Mouse (Mus musculus) cerebellum, adult 2 months (tissue): ENCODE measurements around the gene Mtfr1l. TPM values are rescaled to one million over a fixed set of nuclear protein-coding genes. Genes with fewer than 3 reads are reported as not detected.
"Not testable (repeated sequence)": the region's sequence is repeated elsewhere in the genome, so short reads cannot be mapped to it uniquely, and the experiment has no call there.

Experiments used
- DNase-seq, 2 experiments: peaks; one replicate each; pipeline ENCODE4 v3.0.0; 2021
- H3K27ac ChIP-seq: fragments of 200-500 bp; 2 replicates; pipeline ENCODE4 v1.5.1; 2012; ENCODE audit warnings: low read length, control low read depth, inconsistent platforms; ENCODE audit not compliant: insufficient read depth
- H3K27me3 ChIP-seq: fragments of 200-500 bp; 2 replicates; pipeline ENCODE4 v1.6.1; 2012; ENCODE audit warnings: inconsistent platforms, mild to moderate bottlenecking, low read length, moderate library complexity; ENCODE audit not compliant: control insufficient read depth, insufficient read depth
- H3K4me1 ChIP-seq: fragments of 200-500 bp; 2 replicates; pipeline ENCODE4 v1.6.1; 2011; ENCODE audit warnings: low read length; ENCODE audit not compliant: control insufficient read depth, insufficient read depth
- H3K4me3 ChIP-seq: fragments of 200-500 bp; replicated peaks from 2 replicates; pipeline ENCODE3; 2011; ENCODE audit warnings: mild to moderate bottlenecking, low read depth, low read length, control low read depth; ENCODE audit not compliant: insufficient read depth
- CTCF ChIP-seq: fragments of 200-500 bp; IDR thresholded peaks from 2 replicates; pipeline ENCODE4 v1.5.1; 2011; ENCODE audit warnings: low read depth, mild to moderate bottlenecking, control low read depth, low read length, moderate library complexity, borderline replicate concordance; ENCODE audit not compliant: insufficient read depth
- POLR2A ChIP-seq: fragments of 200-500 bp; IDR thresholded peaks from 2 replicates; pipeline ENCODE4 v1.6.1; 2011; ENCODE audit warnings: low read length, control low read depth, borderline replicate concordance; ENCODE audit not compliant: insufficient read depth
- WGBS: fragments of 180-500 bp; shearing (Covaris S2); methylation state at CpG from one replicate; pipeline ENCODE4 v1.1.7; 2018; 5-methylcytosine and 5-hydroxymethylcytosine counted together
- polyA plus RNA-seq: library from polyadenylated mRNA; depleted of rRNA; stranded (reverse); fragments of >200 nt; gene quantifications from 2 replicates; pipeline ENCODE4 v1.2.3, GENCODE M21; 2012

The Mtfr1l gene
- polyA plus RNA-seq, 1 experiment = 148 TPM

- DNase-seq = peak; percentile 84 to 85
- H3K27ac ChIP-seq = no peak within 1 kb of the TSS
- under 1% methylated on average over 42 of the region's 42 CpGs for WGBS
- no peaks in the 10 kb centered on the region for H3K27me3 ChIP-seq
- H3K4me3 ChIP-seq = peak within 1 kb of the TSS; percentile 42
- TF ChIP-seq CTCF (no peak), POLR2A (peak; percentile 26; the same call in 1 of the 2 replicates)
- H3K4me1 ChIP-seq = 0 out of 2 replicates have a peak, but pooled peaks cover 5% of the 10 kb centered on the region
These were observed 24.3 kb downstream of the Mtfr1l start, which contains the start of gene Aunip for GRCm38 (mm10) chr4:134510845-134511411. Aunip (plus strand) TSS chr4:134510999.

GRCm38 (mm10) chr4:134510396-134510795 lies 24.8 kb downstream of the Mtfr1l start:
- H3K4me3 ChIP-seq = no peak overlapping the region
- H3K27me3 ChIP-seq = no peaks in the 10 kb centered on the region
- DNase-seq = no peak
- 78% methylated on average over 4 of the region's 4 CpGs for WGBS
- TF ChIP-seq POLR2A (no peak), CTCF (no peak)
- H3K4me1 ChIP-seq = 0 out of 2 replicates have a peak, but pooled peaks cover 5% of the 10 kb centered on the region
- H3K27ac ChIP-seq = no peak overlapping the region

- H3K4me3 ChIP-seq = no peak overlapping the region
- H3K27me3 ChIP-seq = no peaks in the 10 kb centered on the region
- WGBS = 72% methylated on average over 19 of the region's 19 CpGs
- no peak overlapping the region for H3K27ac ChIP-seq
- DNase-seq = no peak
- 0 out of 2 replicates have a peak, but pooled peaks cover 5% of the 10 kb centered on the region for H3K4me1 ChIP-seq
- TF ChIP-seq POLR2A = no peak
- TF ChIP-seq CTCF = no peak
These were observed 28.5 kb downstream of the Mtfr1l start for GRCm38 (mm10) chr4:134506713-134507112.

- no peak overlapping the region for H3K4me3 ChIP-seq
- H3K27ac ChIP-seq = no peak overlapping the region
- TF ChIP-seq CTCF (no peak), POLR2A (no peak)
- H3K27me3 ChIP-seq = no peaks in the 10 kb centered on the region
- peaks cover 5% of the 10 kb centered on the region; the same call in 1 of the 2 replicates for H3K4me1 ChIP-seq
- WGBS = 83% methylated on average over 3 of the region's 4 CpGs
- DNase-seq = no peak
These were observed 29.1 kb downstream of the Mtfr1l start for GRCm38 (mm10) chr4:134505966-134506594.

GRCm38 (mm10) chr4:134505303-134505789 lies 29.8 kb downstream of the Mtfr1l start:
- Histone ChIP-seq H3K4me1 (peaks cover 9% of the 10 kb centered on the region; the same call in 1 of the 2 replicates), H3K4me3 (no peak overlapping the region), H3K27me3 (no peaks in the 10 kb centered on the region), H3K27ac (no peak overlapping the region)
- no peak for TF ChIP-seq CTCF
- TF ChIP-seq POLR2A = no peak
- 84% methylated on average over 4 of the region's 4 CpGs for WGBS
- no peak for DNase-seq

- no peak overlapping the region for H3K27ac ChIP-seq
- H3K4me3 ChIP-seq = no peak overlapping the region
- no peak for DNase-seq
- 80% methylated on average over 4 of the region's 4 CpGs for WGBS
- no peaks in the 10 kb centered on the region for H3K27me3 ChIP-seq
- TF ChIP-seq POLR2A = no peak
- no peak for TF ChIP-seq CTCF
- peaks cover 11% of the 10 kb centered on the region; the same call in 1 of the 2 replicates for H3K4me1 ChIP-seq
These were observed 31.4 kb downstream of the Mtfr1l start for GRCm38 (mm10) chr4:134503686-134504357.

- no peak for DNase-seq
- TF ChIP-seq CTCF = no peak
- TF ChIP-seq POLR2A = no peak
- H3K4me1 ChIP-seq = peaks cover 15% of the 10 kb centered on the region; the same call in 1 of the 2 replicates
- H3K4me3 ChIP-seq = no peak overlapping the region
- no peak overlapping the region for H3K27ac ChIP-seq
- no peaks in the 10 kb centered on the region for H3K27me3 ChIP-seq
- 75% methylated on average over 6 of the region's 6 CpGs for WGBS
These were observed 34.1 kb downstream of the Mtfr1l start for GRCm38 (mm10) chr4:134501095-134501494.

GRCm38 (mm10) chr4:134498983-134499382 lies 36.2 kb downstream of the Mtfr1l start:
- H3K4me1 ChIP-seq = peaks cover 30% of the 10 kb centered on the region
- DNase-seq, H3K4me3 ChIP-seq, H3K27me3 ChIP-seq, H3K27ac ChIP-seq: not testable (repeated sequence)
- 78% methylated on average over 6 of the region's 6 CpGs for WGBS
